Mouse (Mus musculus) cerebral cortex, adult 2 months (tissue): ENCODE data around the gene Ttc13.

Experiments used
- WGBS: fragments of 180-500 bp; shearing (Covaris S2); methylation state at CpG from one replicate; pipeline ENCODE4 v1.1.7; 2018; 5-methylcytosine and 5-hydroxymethylcytosine counted together

The Ttc13 gene

GRCm38 (mm10) chr8:124704376-124704775 is 17.4 kb downstream of the Ttc13 start:
- 78% methylated on average over 4 of the region's 4 CpGs for WGBS

GRCm38 (mm10) chr8:124703526-124703925 is 18.3 kb downstream of the Ttc13 start:
- WGBS: 61% methylated on average over 4 of the region's 4 CpGs

- 36% methylated on average over 3 of the region's 3 CpGs for WGBS
These were observed 19.6 kb downstream of the Ttc13 start for GRCm38 (mm10) chr8:124702183-124702582.

GRCm38 (mm10) chr8:124701023-124701422 is 20.8 kb downstream of the Ttc13 start:
- WGBS: 81% methylated on average over 9 of the region's 9 CpGs

GRCm38 (mm10) chr8:124700271-124700670 is 21.5 kb downstream of the Ttc13 start:
- 90% methylated on average over 5 of the region's 5 CpGs for WGBS

- WGBS: 94% methylated on average over 22 of the region's 22 CpGs
These were observed 26.2 kb downstream of the Ttc13 start for GRCm38 (mm10) chr8:124695424-124696100.

GRCm38 (mm10) chr8:124691706-124692105 is 30.1 kb downstream of the Ttc13 start:
- 97% methylated on average over 4 of the region's 4 CpGs for WGBS

GRCm38 (mm10) chr8:124688899-124689298 is 32.9 kb downstream of the Ttc13 start:
- 92% methylated on average over 13 of the region's 13 CpGs for WGBS

- WGBS: 91% methylated on average over 10 of the region's 10 CpGs
These were observed 39.6 kb downstream of the Ttc13 start for GRCm38 (mm10) chr8:124682218-124682617.

- WGBS: 80% methylated on average over 10 of the region's 10 CpGs
These were observed 40.0 kb downstream of the Ttc13 start for GRCm38 (mm10) chr8:124681792-124682157.

- WGBS: 72% methylated on average over 10 of the region's 10 CpGs
These were observed 40.5 kb downstream of the Ttc13 start for GRCm38 (mm10) chr8:124681077-124681791.

- 90% methylated on average over 13 of the region's 13 CpGs for WGBS
These were observed 43.5 kb downstream of the Ttc13 start for GRCm38 (mm10) chr8:124678246-124678645.

- WGBS: 34% methylated on average over 12 of the region's 12 CpGs
These were observed 44.3 kb downstream of the Ttc13 start for GRCm38 (mm10) chr8:124677486-124677885.

- 50% methylated on average over 7 of the region's 7 CpGs for WGBS
These were observed 44.7 kb downstream of the Ttc13 start for GRCm38 (mm10) chr8:124677078-124677477.

- WGBS: 64% methylated on average over 4 of the region's 4 CpGs
These were observed 45.1 kb downstream of the Ttc13 start for GRCm38 (mm10) chr8:124676661-124677060.

- 93% methylated on average over 2 of the region's 2 CpGs for WGBS
These were observed 49.4 kb downstream of the Ttc13 start for GRCm38 (mm10) chr8:124672345-124672744.

GRCm38 (mm10) chr8:124668798-124669197 is 53.0 kb downstream of the Ttc13 start:
- 66% methylated on average over 3 of the region's 3 CpGs for WGBS

GRCm38 (mm10) chr8:124664414-124664813 is 57.4 kb downstream of the Ttc13 start:
- 72% methylated on average over 3 of the region's 3 CpGs for WGBS

- 35% methylated on average over 4 of the region's 4 CpGs for WGBS
These were observed 57.9 kb downstream of the Ttc13 start for GRCm38 (mm10) chr8:124663874-124664230.

GRCm38 (mm10) chr8:124663112-124663873 is 58.5 kb downstream of the Ttc13 start, which contains the start of gene 2310022B05Rik:
2310022B05Rik (minus strand) TSS chr8:124663369.
- WGBS: 2% methylated on average over 66 of the region's 69 CpGs

- under 1% methylated on average over 49 of the region's 49 CpGs for WGBS
These were observed 59.2 kb downstream of the Ttc13 start for GRCm38 (mm10) chr8:124662446-124663111.

- 8% methylated on average over 9 of the region's 9 CpGs for WGBS
These were observed 60.0 kb downstream of the Ttc13 start for GRCm38 (mm10) chr8:124661781-124662180.
